Mouse (Mus musculus): Measurements from ENCODE around the gene Ccpg1. TPM values are rescaled to one million over a fixed set of nuclear protein-coding genes. Genes with fewer than 3 reads are reported as not detected.

Ccpg1 gene
- polyA plus RNA-seq, 1 experiment: 41.5 TPM

DNA sequence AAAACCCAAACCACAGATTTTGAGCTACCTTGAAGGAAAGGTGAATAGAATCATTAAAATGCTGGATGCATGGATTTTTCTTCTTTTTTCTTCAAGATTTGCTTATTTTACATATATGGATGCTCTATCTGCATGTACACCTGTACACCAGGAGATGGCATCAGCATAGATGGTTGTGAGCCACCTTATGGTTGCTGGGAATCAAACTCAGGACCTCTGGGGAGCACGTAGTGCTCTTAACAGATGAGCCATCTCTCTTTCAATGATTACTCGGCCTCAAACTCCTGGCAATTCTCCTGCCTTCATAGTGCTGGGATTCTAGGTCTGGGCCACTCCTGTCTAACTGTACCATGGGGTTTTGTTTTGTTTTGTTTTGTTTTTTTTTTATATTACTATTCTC is 2.2 kb upstream of the Ccpg1 start:
- Histone ChIP-seq H3K9me3 (replicated peaks; ENCODE audit: control insufficient read depth, insufficient read depth, low read length, poor library complexity, severe bottlenecking) (no peaks in the 10 kb centered on the region), H3K27ac (ENCODE audit: insufficient read depth, low read length) (no peak overlapping the region), H3K9ac (ENCODE audit: low read depth, poor library complexity, severe bottlenecking) (no peak overlapping the region), H3K36me3 (ENCODE audit: control insufficient read depth, insufficient read depth, low read length, poor library complexity, severe bottlenecking) (no peaks in the 10 kb centered on the region), H3K27me3 (ENCODE audit: control insufficient read depth, insufficient read depth, low read length, poor library complexity, severe bottlenecking) (no peaks in the 10 kb centered on the region), H3K4me1 (ENCODE audit: control insufficient read depth, insufficient read depth, low read length) (no peaks in the 10 kb centered on the region), H3K4me3 (ENCODE audit: low read depth, low read length) (no peak overlapping the region)
- TF ChIP-seq CTCF (IDR thresholded peaks at IDR 0.05; ENCODE audit: low read depth, low read length) (no peak), POLR2A (IDR thresholded peaks at IDR 0.05; ENCODE audit: insufficient read depth, low read length) (no peak), EP300 (IDR thresholded peaks at IDR 0.05; ENCODE audit: insufficient read depth, low read depth, low read length) (no peak)

- TF ChIP-seq EP300 (IDR thresholded peaks at IDR 0.05; ENCODE audit: insufficient read depth, low read depth, low read length) (no peak), CTCF (IDR thresholded peaks at IDR 0.05; ENCODE audit: low read depth, low read length) (no peak), POLR2A (IDR thresholded peaks at IDR 0.05; ENCODE audit: insufficient read depth, low read length) (no peak)
- Histone ChIP-seq H3K9me3 (replicated peaks; ENCODE audit: control insufficient read depth, insufficient read depth, low read length, poor library complexity, severe bottlenecking) (no peaks in the 10 kb centered on the region), H3K36me3 (ENCODE audit: control insufficient read depth, insufficient read depth, low read length, poor library complexity, severe bottlenecking) (no peaks in the 10 kb centered on the region), H3K27ac (ENCODE audit: insufficient read depth, low read length) (no peak overlapping the region), H3K4me3 (ENCODE audit: low read depth, low read length) (no peak overlapping the region), H3K9ac (ENCODE audit: low read depth, poor library complexity, severe bottlenecking) (no peak overlapping the region), H3K4me1 (ENCODE audit: control insufficient read depth, insufficient read depth, low read length) (no peaks in the 10 kb centered on the region), H3K27me3 (ENCODE audit: control insufficient read depth, insufficient read depth, low read length, poor library complexity, severe bottlenecking) (no peaks in the 10 kb centered on the region)
Observed at GRCm38 (mm10) chr9:72987703-72988102, 2.5 kb downstream of the Ccpg1 start.

- Histone ChIP-seq H3K4me1 (ENCODE audit: control insufficient read depth, insufficient read depth, low read length) (peaks cover under 1% of the 10 kb centered on the region), H3K9me3 (replicated peaks; ENCODE audit: control insufficient read depth, insufficient read depth, low read length, poor library complexity, severe bottlenecking) (no peaks in the 10 kb centered on the region), H3K9ac (ENCODE audit: low read depth, poor library complexity, severe bottlenecking) (no peak overlapping the region), H3K36me3 (ENCODE audit: control insufficient read depth, insufficient read depth, low read length, poor library complexity, severe bottlenecking) (no peaks in the 10 kb centered on the region), H3K27ac (ENCODE audit: insufficient read depth, low read length) (no peak overlapping the region), H3K4me3 (ENCODE audit: low read depth, low read length) (no peak overlapping the region), H3K27me3 (ENCODE audit: control insufficient read depth, insufficient read depth, low read length, poor library complexity, severe bottlenecking) (no peaks in the 10 kb centered on the region)
- TF ChIP-seq EP300 (IDR thresholded peaks at IDR 0.05; ENCODE audit: insufficient read depth, low read depth, low read length): no peak
Observed at GRCm38 (mm10) chr9:72988706-72989105, 3.5 kb downstream of the Ccpg1 start.

DNA sequence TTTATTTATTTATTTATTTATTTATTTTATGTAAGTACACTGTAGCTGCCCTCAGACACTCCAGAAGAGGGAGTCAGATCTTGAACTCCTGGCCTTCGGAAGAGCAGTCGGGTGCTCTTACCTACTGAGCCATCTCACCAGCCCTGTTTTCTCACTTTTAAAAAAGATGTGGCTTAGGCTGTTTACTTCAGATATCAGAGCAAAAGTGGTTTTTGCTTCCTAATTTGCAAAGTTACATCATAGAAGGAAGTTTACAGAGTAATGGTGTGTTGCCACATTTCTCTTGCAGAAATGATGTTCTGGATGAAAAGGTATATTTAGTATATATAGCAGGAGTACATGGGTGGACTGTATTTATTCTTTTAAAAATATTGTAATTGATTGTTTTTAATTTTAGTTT is 6.2 kb downstream of the Ccpg1 start:
- no peak for TF ChIP-seq POLR2A (IDR thresholded peaks at IDR 0.05; ENCODE audit: insufficient read depth, low read length)
- no peak for TF ChIP-seq CTCF (IDR thresholded peaks at IDR 0.05; ENCODE audit: low read depth, low read length)
- no peak for TF ChIP-seq EP300 (IDR thresholded peaks at IDR 0.05; ENCODE audit: insufficient read depth, low read depth, low read length)

GRCm38 (mm10) chr9:72992576-72992975 is 7.3 kb downstream of the Ccpg1 start:
- no peaks in the 10 kb centered on the region for H3K36me3 ChIP-seq (ENCODE audit: control insufficient read depth, insufficient read depth, low read length, poor library complexity, severe bottlenecking)
- no peak overlapping the region for H3K4me3 ChIP-seq (ENCODE audit: low read depth, low read length)
- H3K4me1 ChIP-seq (ENCODE audit: control insufficient read depth, insufficient read depth, low read length): peaks cover 12% of the 10 kb centered on the region
- H3K9me3 ChIP-seq (replicated peaks; ENCODE audit: control insufficient read depth, insufficient read depth, low read length, poor library complexity, severe bottlenecking): no peaks in the 10 kb centered on the region
- TF ChIP-seq POLR2A (IDR thresholded peaks at IDR 0.05; ENCODE audit: insufficient read depth, low read length) (no peak), EP300 (IDR thresholded peaks at IDR 0.05; ENCODE audit: insufficient read depth, low read depth, low read length) (no peak), CTCF (IDR thresholded peaks at IDR 0.05; ENCODE audit: low read depth, low read length) (no peak)
- no peak overlapping the region for H3K9ac ChIP-seq (ENCODE audit: low read depth, poor library complexity, severe bottlenecking)
- peak overlapping the region; percentile 17; the same call in 1 of the 2 replicates for H3K27ac ChIP-seq (ENCODE audit: insufficient read depth, low read length)
- H3K27me3 ChIP-seq (ENCODE audit: control insufficient read depth, insufficient read depth, low read length, poor library complexity, severe bottlenecking): no peaks in the 10 kb centered on the region

More for the DNA sequence above, 6.2 kb downstream of the Ccpg1 start:
- Histone ChIP-seq H3K4me1 (ENCODE audit: control insufficient read depth, insufficient read depth, low read length) (peaks cover 10% of the 10 kb centered on the region), H3K9me3 (replicated peaks; ENCODE audit: control insufficient read depth, insufficient read depth, low read length, poor library complexity, severe bottlenecking) (no peaks in the 10 kb centered on the region), H3K36me3 (ENCODE audit: control insufficient read depth, insufficient read depth, low read length, poor library complexity, severe bottlenecking) (no peaks in the 10 kb centered on the region), H3K27ac (ENCODE audit: insufficient read depth, low read length) (no peak overlapping the region), H3K27me3 (ENCODE audit: control insufficient read depth, insufficient read depth, low read length, poor library complexity, severe bottlenecking) (no peaks in the 10 kb centered on the region), H3K9ac (ENCODE audit: low read depth, poor library complexity, severe bottlenecking) (no peak overlapping the region), H3K4me3 (ENCODE audit: low read depth, low read length) (no peak overlapping the region)

DNA sequence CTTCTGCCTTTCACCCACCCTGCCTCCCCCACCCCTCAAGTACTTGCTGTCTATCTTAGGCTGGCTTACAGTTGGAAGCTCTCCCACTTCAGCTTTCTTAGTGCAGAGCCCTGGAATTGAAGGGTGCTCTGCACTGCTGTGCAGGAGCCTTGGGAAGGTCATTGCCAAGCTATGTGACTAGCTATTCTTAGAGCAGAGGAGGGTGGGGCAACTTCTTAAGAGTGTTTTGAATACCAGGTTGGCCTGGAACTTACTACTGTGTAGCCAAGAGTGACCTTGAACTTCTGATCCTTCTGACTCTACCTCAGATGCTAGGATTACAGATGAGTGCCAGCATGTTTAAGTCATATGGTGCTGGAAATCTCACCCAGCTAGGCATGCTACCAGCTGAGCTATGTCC is 10.9 kb downstream of the Ccpg1 start:
- H3K4me3 ChIP-seq (ENCODE audit: low read depth, low read length): no peak overlapping the region
- peak overlapping the region; percentile 80 for H3K27ac ChIP-seq (ENCODE audit: insufficient read depth, low read length)
- TF ChIP-seq CTCF (IDR thresholded peaks at IDR 0.05; ENCODE audit: low read depth, low read length): no peak
- TF ChIP-seq POLR2A (IDR thresholded peaks at IDR 0.05; ENCODE audit: insufficient read depth, low read length): no peak
- TF ChIP-seq EP300 (IDR thresholded peaks at IDR 0.05; ENCODE audit: insufficient read depth, low read depth, low read length): peak; percentile 86
- H3K4me1 ChIP-seq (ENCODE audit: control insufficient read depth, insufficient read depth, low read length): peaks cover 12% of the 10 kb centered on the region
- H3K27me3 ChIP-seq (ENCODE audit: control insufficient read depth, insufficient read depth, low read length, poor library complexity, severe bottlenecking): no peaks in the 10 kb centered on the region
- no peaks in the 10 kb centered on the region for H3K9me3 ChIP-seq (replicated peaks; ENCODE audit: control insufficient read depth, insufficient read depth, low read length, poor library complexity, severe bottlenecking)
- H3K9ac ChIP-seq (ENCODE audit: low read depth, poor library complexity, severe bottlenecking): no peak overlapping the region
- no peaks in the 10 kb centered on the region for H3K36me3 ChIP-seq (ENCODE audit: control insufficient read depth, insufficient read depth, low read length, poor library complexity, severe bottlenecking)

Measured in ES-Bruce4 (cell line).